Mouse (Mus musculus) gonadal fat pad, adult 2 months (tissue): ENCODE results near the gene Gm20517. TPM values are rescaled to one million over a fixed set of nuclear protein-coding genes. Genes with fewer than 3 reads are reported as not detected.

Experiments
- DNase-seq: peaks from one replicate; pipeline ENCODE4 v3.0.0-alpha.2; 2012; ENCODE audit warnings: low read depth
- polyA plus RNA-seq: library from polyadenylated mRNA; depleted of rRNA; stranded (reverse); fragments of >200 nt; gene quantifications from 2 replicates; pipeline ENCODE4 v1.2.3, GENCODE M21; 2012; rRNA removed

Gene Gm20517
- polyA plus RNA-seq = 0.81 and 1.2 TPM in 2 replicates

GRCm38 (mm10) chr17:47610849-47611660, at the start of gene Gm20517, which contains the start of the genes Bysl and Med20:
Gm20517 (plus strand) TSS chr17:47611589.
Bysl (minus strand) TSS chr17:47611492.
Med20 (plus strand) TSS chr17:47611582.
- peak; percentile 57 for DNase-seq

GRCm38 (mm10) chr17:47562875-47563274, 48.5 kb upstream of the Gm20517 start:
- DNase-seq = no peak

GRCm38 (mm10) chr17:47564612-47565011, 46.8 kb upstream of the Gm20517 start:
- no peak for DNase-seq

- DNase-seq = no peak
Observed at GRCm38 (mm10) chr17:47566133-47566532, 45.3 kb upstream of the Gm20517 start.

- no peak for DNase-seq
Observed at GRCm38 (mm10) chr17:47567271-47567670, 44.1 kb upstream of the Gm20517 start.

GRCm38 (mm10) chr17:47568389-47568788, 43.0 kb upstream of the Gm20517 start:
- no peak for DNase-seq

GRCm38 (mm10) chr17:47568951-47569527, 42.4 kb upstream of the Gm20517 start:
- DNase-seq = no peak

- no peak for DNase-seq
Observed at GRCm38 (mm10) chr17:47571621-47572020, 39.8 kb upstream of the Gm20517 start.

GRCm38 (mm10) chr17:47572436-47572835, 39.0 kb upstream of the Gm20517 start:
- no peak for DNase-seq

- no peak for DNase-seq
Observed at GRCm38 (mm10) chr17:47574028-47574427, 37.4 kb upstream of the Gm20517 start.

- DNase-seq = no peak
Observed at GRCm38 (mm10) chr17:47574830-47575229, 36.6 kb upstream of the Gm20517 start.

- DNase-seq = no peak
Observed at GRCm38 (mm10) chr17:47578655-47579054, 32.7 kb upstream of the Gm20517 start.

- no peak for DNase-seq
Observed at GRCm38 (mm10) chr17:47580962-47581361, 30.4 kb upstream of the Gm20517 start.

- no peak for DNase-seq
Observed at GRCm38 (mm10) chr17:47588517-47588916, 22.9 kb upstream of the Gm20517 start.

- no peak for DNase-seq
Observed at GRCm38 (mm10) chr17:47591073-47591472, 20.3 kb upstream of the Gm20517 start.

- DNase-seq = peak; percentile 44
Observed at GRCm38 (mm10) chr17:47593215-47593853, 18.1 kb upstream of the Gm20517 start.

- no peak for DNase-seq
Observed at GRCm38 (mm10) chr17:47593854-47594182, 17.6 kb upstream of the Gm20517 start.

- DNase-seq = no peak
Observed at GRCm38 (mm10) chr17:47594183-47594968, 17.0 kb upstream of the Gm20517 start.

- no peak for DNase-seq
Observed at GRCm38 (mm10) chr17:47594969-47595247, 16.5 kb upstream of the Gm20517 start.

- no peak for DNase-seq
Observed at GRCm38 (mm10) chr17:47595248-47596161, 15.9 kb upstream of the Gm20517 start.
